Mouse (Mus musculus): ENCODE results near the gene Klk1b16. TPM values are rescaled to one million over a fixed set of nuclear protein-coding genes. Genes with fewer than 3 reads are reported as not detected.

Klk1b16 gene
- not detected for total RNA-seq (2023)

DNA sequence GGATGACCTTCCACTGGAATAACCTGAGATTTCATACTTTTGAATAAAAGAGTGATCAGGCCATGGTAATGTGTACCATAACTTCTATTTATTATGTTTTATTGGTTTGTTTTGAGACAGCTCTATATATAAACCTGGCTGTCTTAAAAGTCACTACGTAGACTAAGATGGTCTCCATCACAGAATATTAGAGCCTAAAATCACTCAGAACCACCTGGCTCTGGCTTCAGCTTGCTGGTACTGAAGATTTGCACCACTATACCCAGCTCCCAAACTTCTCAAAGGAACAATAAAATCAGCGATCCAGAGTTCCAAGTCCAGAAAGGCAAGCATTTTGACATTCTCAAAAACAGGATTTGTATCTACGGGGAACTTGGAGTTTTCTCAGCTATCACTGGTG lies at the start of gene Klk1b16:
TSS of gene Klk1b16 (plus strand) at position 301 of the 400 bp plus-strand sequence.

DNA sequence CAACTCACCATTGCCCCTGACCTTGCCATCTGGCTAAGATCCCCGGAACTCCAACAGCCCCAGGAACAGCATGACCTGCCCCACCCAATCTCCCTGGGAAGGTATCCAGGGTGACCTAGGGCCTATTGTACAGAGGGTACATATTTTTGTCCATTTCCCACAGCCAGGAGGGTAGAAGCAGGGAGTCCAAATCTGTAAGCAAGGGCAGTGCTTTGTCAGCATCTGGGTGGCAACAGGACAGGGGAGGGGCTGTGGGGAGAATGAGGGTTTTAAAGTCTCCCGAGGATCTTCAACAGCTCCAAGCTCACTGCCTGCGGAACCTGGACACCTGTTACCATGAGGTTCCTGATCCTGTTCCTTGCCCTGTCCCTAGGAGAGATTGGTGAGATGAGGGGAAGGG lies 34.5 kb upstream of the Klk1b16 start, which contains the start of gene Klk1b21:
TSS of gene Klk1b21 (plus strand) at position 301 of the 400 bp plus-strand sequence.

DNA sequence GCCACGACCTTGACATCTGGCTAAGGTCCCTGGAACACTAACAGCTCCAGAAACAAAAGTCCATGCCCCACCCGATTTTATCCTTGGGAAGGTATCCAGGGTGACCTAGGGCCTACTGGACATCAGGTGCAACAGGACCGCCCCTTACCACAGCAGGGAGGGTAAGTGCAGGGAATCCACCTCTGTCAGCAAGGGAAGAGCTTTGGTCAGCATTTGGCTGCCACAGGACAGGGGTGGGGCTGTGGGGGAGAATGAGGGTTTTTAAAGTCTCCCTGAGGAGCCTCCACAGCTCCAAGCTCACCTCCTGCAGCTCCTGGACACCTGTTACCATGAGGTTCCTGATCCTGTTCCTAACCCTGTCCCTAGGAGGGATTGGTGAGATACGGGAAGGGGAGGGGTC lies 24.2 kb upstream of the Klk1b16 start, which contains the start of gene Klk1b22:
TSS of gene Klk1b22 (plus strand) at position 301 of the 400 bp plus-strand sequence.

GRCm38 (mm10) chr7:44187936-44188335 lies 51.4 kb downstream of the Klk1b16 start, which contains the start of gene Klk1b24:
Gene Klk1b24, plus strand, starts transcription at chr7:44188236.

Other genes with a start within 250 kb of the Klk1b16 start
- not detected for gene Klk15, start 203.0 kb upstream of the Klk1b16 start, total RNA-seq (2023)
- not detected for gene Klk1b8, start 186.1 kb upstream of the Klk1b16 start, total RNA-seq (2023)
- gene Klk1b1, start 170.0 kb upstream of the Klk1b16 start, total RNA-seq (2023) = not detected
- gene Klk1b9, start 160.7 kb upstream of the Klk1b16 start, total RNA-seq (2023) = not detected
- gene Klk1b11, start 140.9 kb upstream of the Klk1b16 start, total RNA-seq (2023) = not detected
- gene Klk1b26, start 124.6 kb upstream of the Klk1b16 start, total RNA-seq (2023) = not detected
- gene Klk1b27, start 84.5 kb upstream of the Klk1b16 start, total RNA-seq (2023) = not detected
- gene Klk1b21, start 34.4 kb upstream of the Klk1b16 start, total RNA-seq (2023) = not detected
- gene Klk1b22, start 24.1 kb upstream of the Klk1b16 start, total RNA-seq (2023) = not detected
- not detected for gene Klk1b24, start 51.5 kb downstream of the Klk1b16 start, total RNA-seq (2023)
- not detected for gene Klk1b3, start 61.4 kb downstream of the Klk1b16 start, total RNA-seq (2023)
- not detected for gene Klk1b4, start 70.7 kb downstream of the Klk1b16 start, total RNA-seq (2023)
- gene Klk1b5, start 79.2 kb downstream of the Klk1b16 start, total RNA-seq (2023) = not detected
- gene Klk1, start 88.6 kb downstream of the Klk1b16 start, total RNA-seq (2023) = not detected
- not detected for gene Gm36864, start 99.4 kb downstream of the Klk1b16 start, total RNA-seq (2023)
- gene 1700028J19Rik, start 109.9 kb downstream of the Klk1b16 start, total RNA-seq (2023) = 1 to 10 TPM; 1.8 to 2.2 TPM
- gene 2410002F23Rik, start 110.0 kb downstream of the Klk1b16 start, total RNA-seq (2023) = 100 to 1,000 TPM; 154 to 171 TPM
- gene Acp4, start 120.6 kb downstream of the Klk1b16 start, total RNA-seq (2023) = not detected
- gene Gm15517, start 124.7 kb downstream of the Klk1b16 start, total RNA-seq (2023) = not detected
- 1 to 10 TPM; 1.2 to 1.7 TPM for gene Clec11a, start 170.1 kb downstream of the Klk1b16 start, total RNA-seq (2023)
- gene Shank1, start 173.5 kb downstream of the Klk1b16 start, total RNA-seq (2023) = 10 to 100 TPM; 38.5 to 52.4 TPM
- gene Syt3, start 247.3 kb downstream of the Klk1b16 start, total RNA-seq (2023) = not detected
- 1 to 10 TPM in 1 of 2 experiments, not detected in 1; 1.1 TPM for gene 1700008O03Rik, start 249.1 kb downstream of the Klk1b16 start, total RNA-seq (2023)

Measured in B cell, adult 67 days (primary cell).